Comparison of ENCODE assay signal across 26 mouse cellular contexts in genomic region chr12:42526009-42526408, GRCm38 (mm10).
"Had no signal": no experiment of that assay in that cellular context is flagged by ENCODE, and none has a peak within 500 bp of the region (broad histone marks: within the 10 kb centered on the region; RNA-seq: fewer than 3 reads in every experiment).

No protein-coding gene starts in this region.

- H3K27me3 ChIP-seq: embryonic facial prominence, embryonic 12.5 days; embryonic facial prominence, embryonic 13.5 days; embryonic facial prominence, embryonic 15.5 days; forebrain, embryonic 12.5 days; forebrain, embryonic 13.5 days; forebrain, embryonic 15.5 days had no signal

- H3K4me3 ChIP-seq: embryonic facial prominence, embryonic 10.5 days; embryonic facial prominence, embryonic 12.5 days; embryonic facial prominence, embryonic 13.5 days; embryonic facial prominence, embryonic 15.5 days; erythroblast, embryonic 14.5 days; forebrain, embryonic 10.5 days; forebrain, embryonic 12.5 days; forebrain, embryonic 13.5 days; forebrain, embryonic 15.5 days; gastrocnemius, adult 2 months; heart, adult 2 months; heart, embryonic 10.5 days had no signal

- ATAC-seq: forebrain, embryonic 13.5 days; forebrain, embryonic 14.5 days; forebrain, embryonic 15.5 days; forebrain, embryonic 16.5 days; forebrain, postnatal 0 days had no signal

- H3K36me3 ChIP-seq: embryonic facial prominence, embryonic 10.5 days; embryonic facial prominence, embryonic 12.5 days; embryonic facial prominence, embryonic 13.5 days; embryonic facial prominence, embryonic 15.5 days; forebrain, embryonic 10.5 days; forebrain, embryonic 12.5 days; forebrain, embryonic 15.5 days; heart, embryonic 10.5 days had no signal

- H3K27ac ChIP-seq: embryonic facial prominence, embryonic 10.5 days; embryonic facial prominence, embryonic 12.5 days; embryonic facial prominence, embryonic 13.5 days; embryonic facial prominence, embryonic 15.5 days; forebrain, embryonic 10.5 days; forebrain, embryonic 12.5 days; forebrain, embryonic 13.5 days; forebrain, embryonic 15.5 days; gastrocnemius, adult 2 months; heart, adult 2 months; heart, embryonic 10.5 days had no signal

- DNase-seq: cerebellum, postnatal 10 days; cerebellum, postnatal 14 days; cerebellum, postnatal 25 days; cerebellum, postnatal 36 days; embryo, embryonic 11 days; forebrain, postnatal 0 days; gastrocnemius, adult 2 months; gastrocnemius, postnatal 10 days; gastrocnemius, postnatal 14 days; gastrocnemius, postnatal 25 days; gastrocnemius, postnatal 36 days; heart, adult 11 months; heart, adult 18-20 months; heart, adult 2 months had no signal

- H3K4me1 ChIP-seq: embryonic facial prominence, embryonic 10.5 days; embryonic facial prominence, embryonic 12.5 days; embryonic facial prominence, embryonic 13.5 days; embryonic facial prominence, embryonic 15.5 days; forebrain, embryonic 10.5 days; forebrain, embryonic 12.5 days; forebrain, embryonic 13.5 days; forebrain, embryonic 15.5 days; heart, embryonic 10.5 days had no signal

- H3K4me2 ChIP-seq: embryonic facial prominence, embryonic 12.5 days; embryonic facial prominence, embryonic 13.5 days; embryonic facial prominence, embryonic 15.5 days; forebrain, embryonic 12.5 days; forebrain, embryonic 13.5 days; forebrain, embryonic 15.5 days had no signal

- H3K9me3 ChIP-seq: embryonic facial prominence, embryonic 10.5 days; embryonic facial prominence, embryonic 12.5 days; embryonic facial prominence, embryonic 13.5 days; embryonic facial prominence, embryonic 15.5 days; forebrain, embryonic 10.5 days; forebrain, embryonic 12.5 days; forebrain, embryonic 13.5 days; forebrain, embryonic 15.5 days; heart, embryonic 10.5 days had no signal

- H3K9ac ChIP-seq: embryonic facial prominence, embryonic 12.5 days; embryonic facial prominence, embryonic 13.5 days; embryonic facial prominence, embryonic 15.5 days; forebrain, embryonic 12.5 days; forebrain, embryonic 13.5 days; forebrain, embryonic 15.5 days; forebrain, postnatal 0 days had no signal
